Mouse (Mus musculus): ENCODE measurements around the gene Map2k6. TPM values are rescaled to one million over a fixed set of nuclear protein-coding genes. Genes with fewer than 3 reads are reported as not detected.
A peak's percentile ranks its signal among the peaks of the same experiment; 100 is the strongest.

Map2k6 gene
- polyA plus RNA-seq, 1 experiment: 3.5 TPM

DNA sequence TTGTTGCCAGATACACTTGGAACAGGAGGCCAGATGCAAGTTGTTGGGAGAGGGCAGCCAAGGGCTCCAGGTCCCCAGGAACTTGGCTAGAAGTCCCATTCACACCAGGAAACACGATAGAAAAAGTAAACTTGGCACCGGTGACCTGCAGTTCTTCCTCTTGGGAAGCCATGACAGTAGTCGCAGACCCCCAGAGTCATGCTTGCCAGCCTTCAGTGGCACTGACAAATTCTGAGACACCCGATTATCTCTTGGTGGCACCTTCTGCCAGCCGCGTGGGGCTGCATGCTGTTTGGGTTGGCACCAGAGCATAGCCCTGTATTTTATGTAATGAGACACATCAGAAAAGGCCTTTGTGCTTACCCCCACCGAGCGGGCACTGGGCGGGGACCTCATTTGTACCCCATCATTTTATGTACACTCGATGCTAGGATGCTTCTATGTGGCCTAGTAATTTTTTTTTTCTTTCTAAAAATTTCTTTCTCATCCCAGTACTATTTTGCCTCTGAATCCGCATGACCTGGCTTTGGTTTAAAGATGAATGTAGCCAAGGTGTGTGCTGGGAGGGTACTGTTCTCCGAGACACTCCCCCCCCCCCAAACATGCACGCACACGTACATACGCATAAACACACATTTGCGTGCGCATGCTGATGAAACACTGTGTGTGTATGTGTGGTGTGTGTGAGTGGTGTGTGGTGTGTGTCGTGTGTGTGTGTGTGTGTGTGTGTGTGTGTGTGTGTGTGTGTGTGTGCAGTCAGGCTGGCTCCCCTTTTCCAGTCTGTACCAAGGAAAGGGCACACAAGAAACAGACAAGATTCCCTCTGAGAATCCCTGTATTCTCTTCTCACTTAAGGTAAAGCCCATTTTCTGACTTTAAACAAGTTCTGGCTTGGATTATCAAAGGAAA, 79.3 kb downstream of the Map2k6 start:
- 30% methylated on average over 18 of the region's 18 CpGs for WGBS
- no peak for DNase-seq (ENCODE audit: low read depth, low spot score)

DNA sequence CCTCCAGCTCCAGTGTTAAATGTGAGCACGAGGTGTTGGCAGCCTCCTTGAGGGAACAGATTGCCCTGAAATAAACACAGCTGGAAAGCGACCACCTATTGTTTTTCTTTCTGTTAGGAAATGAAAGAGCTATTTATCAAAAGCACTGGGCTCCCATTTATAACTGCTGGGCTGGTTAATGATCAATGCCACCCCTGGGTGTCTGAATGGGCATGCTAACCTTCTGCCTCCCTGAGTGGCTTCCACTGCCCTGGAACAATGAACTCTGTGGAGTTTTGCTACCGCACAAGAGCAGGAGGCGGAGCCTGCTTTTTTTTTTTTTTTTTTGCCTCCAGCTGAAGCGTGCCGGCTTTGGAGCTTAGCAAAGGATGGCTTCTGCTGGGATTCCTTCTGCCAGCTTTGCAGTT, 80.1 kb downstream of the Map2k6 start:
- peak; percentile 60 for DNase-seq (ENCODE audit: low read depth, low spot score)

DNA sequence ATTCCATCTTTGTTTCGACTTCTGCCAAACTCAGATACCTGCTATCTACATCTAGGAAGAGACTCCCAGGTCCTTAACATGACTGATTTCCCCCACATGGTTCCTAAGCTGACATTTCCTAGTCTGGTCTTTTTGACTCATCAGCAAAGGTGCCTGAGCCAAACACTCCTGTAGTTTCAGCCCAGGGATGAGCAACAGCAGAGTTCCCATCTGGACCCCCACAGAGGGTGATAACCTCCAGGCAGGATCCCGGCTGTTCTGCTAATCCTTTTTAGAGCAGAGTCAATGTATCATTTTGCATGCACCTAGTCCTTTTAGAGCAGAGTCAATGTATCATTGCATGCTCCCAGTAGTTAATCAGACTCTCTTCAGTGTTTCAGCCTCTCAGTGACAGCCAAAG, 82.5 kb downstream of the Map2k6 start:
- DNase-seq (ENCODE audit: low read depth, low spot score): no peak
- 93% methylated on average over 2 of the region's 2 CpGs for WGBS

More for the DNA sequence above, 80.1 kb downstream of the Map2k6 start:
- 2% methylated on average over 6 of the region's 6 CpGs for WGBS

DNA sequence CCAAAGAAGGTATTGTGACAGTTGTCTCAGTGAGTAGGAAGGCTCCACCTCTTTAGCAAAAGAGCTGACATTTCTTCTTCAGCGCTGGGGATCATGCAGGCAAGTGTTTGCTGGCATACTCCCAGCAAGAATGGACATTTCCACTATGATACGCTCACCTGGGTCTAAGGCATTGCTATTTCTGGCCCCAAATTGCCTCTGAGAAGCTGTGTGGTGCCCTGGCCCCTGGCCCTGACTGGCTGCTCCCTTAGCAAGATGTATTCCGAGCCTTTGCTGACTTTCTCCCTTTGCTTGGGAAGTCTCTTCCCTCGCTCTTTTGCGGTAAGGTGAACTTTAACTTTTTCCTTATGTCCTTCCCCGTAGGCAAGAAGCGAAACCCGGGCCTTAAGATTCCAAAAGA, 83.3 kb downstream of the Map2k6 start:
- no peak for DNase-seq (ENCODE audit: low read depth, low spot score)
- WGBS: 72% methylated on average over 8 of the region's 8 CpGs

DNA sequence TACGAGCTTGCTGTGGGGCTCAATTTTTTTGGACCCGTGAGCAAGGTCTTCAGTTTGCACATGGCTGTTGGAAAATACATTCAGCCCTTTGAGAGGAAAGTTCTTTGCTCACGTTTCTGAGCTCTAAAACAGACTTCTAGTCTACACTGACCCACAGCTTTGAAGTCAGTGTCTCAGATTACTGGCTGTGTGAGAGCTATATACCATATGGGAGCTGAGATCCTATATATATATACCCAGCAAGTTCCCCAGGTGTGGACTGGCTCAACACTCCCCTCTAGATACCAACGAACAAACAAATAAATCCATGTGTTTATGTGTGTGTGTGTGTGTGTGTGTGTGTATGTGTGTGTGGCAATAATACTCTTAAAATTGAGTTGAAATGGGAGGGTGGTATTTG, 83.7 kb downstream of the Map2k6 start:
- 60% methylated on average over 4 of the region's 4 CpGs for WGBS
- DNase-seq (ENCODE audit: low read depth, low spot score): no peak

DNA sequence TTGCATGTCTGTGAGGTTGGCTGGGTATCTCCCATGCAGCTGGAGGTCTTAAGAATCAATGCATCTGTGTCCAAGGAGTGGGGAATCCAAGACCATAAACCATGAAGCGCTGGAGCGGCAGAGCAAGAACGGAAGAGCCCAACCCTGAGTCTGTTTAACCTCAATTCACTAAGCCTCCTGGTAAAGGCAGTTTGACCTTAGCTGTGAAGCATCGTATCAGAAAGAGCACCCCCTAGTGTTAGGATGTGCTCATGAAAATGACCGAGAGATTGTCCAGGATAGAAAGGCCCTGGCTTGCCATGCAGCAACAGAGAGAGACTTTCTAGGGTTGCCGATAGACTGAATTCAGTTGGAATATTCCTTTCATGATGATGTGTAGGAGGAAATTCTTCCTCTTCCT, 84.2 kb downstream of the Map2k6 start:
- DNase-seq (ENCODE audit: low read depth, low spot score): peak; percentile 64
- WGBS: 9% methylated on average over 6 of the region's 6 CpGs

DNA sequence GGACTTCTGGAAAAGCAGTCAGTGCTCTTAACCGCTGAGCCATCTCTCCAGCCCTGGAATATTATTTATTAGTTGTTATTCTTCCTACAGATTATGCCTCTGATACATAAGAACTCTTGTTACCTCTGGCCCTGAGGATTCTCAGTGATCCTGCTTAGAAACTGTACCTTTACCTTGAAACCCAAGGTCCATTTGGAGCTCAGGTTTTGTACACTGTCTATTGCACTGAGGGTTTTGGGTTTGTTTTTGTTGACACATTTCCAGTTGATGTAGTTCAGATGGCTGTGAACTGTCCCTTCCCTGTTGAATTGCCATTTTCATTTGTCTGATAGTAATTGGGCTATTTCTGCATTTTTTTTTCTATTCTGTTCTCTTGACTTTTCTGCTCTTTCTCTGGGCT, 85.5 kb downstream of the Map2k6 start:
- DNase-seq (ENCODE audit: low read depth, low spot score): no peak

DNA sequence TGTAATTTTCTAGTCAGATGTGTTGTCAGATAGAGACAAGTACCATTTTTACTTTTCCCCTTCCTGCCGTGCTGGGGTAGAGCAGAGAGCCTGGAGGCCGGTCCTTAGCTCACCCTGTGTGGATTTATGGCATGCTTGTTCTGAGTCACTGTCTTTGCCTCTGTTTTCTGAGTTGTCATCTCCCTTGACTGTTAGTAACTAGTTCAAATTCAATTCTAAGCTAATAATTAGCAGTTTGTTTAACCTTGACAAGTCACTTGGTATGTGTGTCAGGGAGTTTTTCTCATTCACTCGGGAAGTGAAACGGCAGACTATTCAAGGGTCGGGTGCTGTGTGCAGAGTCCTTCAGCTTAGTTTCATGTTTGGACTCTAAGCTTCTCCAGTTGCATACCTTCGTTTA, 86.2 kb downstream of the Map2k6 start:
- WGBS: 66% methylated on average over 6 of the region's 6 CpGs
- DNase-seq (ENCODE audit: low read depth, low spot score): no peak

More for the DNA sequence above, 85.5 kb downstream of the Map2k6 start:
- 97% methylated on average over 1 of the region's 1 CpGs for WGBS

DNA sequence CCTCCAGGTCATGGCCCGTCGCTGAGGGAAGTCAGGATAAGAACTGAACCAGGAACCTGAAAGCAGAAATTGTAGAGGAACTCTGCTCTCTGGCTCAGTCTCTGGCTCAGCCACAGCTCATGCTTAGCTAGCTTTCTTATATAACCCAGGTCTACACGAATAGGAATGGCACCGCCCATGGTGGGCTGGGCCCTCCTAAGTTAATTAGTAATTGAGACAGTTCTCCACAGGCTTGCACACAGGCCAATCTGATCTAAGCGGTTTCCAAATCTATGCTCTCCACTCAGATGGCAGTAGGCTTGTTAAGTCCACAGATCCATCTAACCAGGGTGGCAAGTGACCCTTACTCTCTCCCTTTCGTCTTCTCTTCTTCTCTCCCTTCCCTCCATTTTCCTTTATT, 88.9 kb downstream of the Map2k6 start:
- 81% methylated on average over 6 of the region's 6 CpGs for WGBS

DNA sequence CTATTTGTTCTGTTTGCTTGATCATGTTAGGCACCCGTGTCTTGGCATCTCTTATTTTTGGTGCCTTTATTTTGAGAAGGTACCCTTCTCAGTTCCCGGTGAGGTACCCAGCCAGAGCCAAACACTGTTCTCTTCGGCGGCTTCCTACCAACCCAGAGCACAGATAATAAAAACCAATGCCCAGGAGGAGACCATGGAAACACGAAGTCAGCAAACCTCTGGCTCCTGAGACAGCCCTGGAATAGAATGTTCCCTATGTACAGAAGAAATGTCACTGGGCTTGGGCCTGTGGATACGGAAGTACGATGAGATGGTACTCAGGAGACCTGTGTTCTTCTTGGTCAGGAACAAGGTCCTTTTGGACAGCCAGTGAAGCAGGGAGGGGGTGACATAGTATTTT, 89.4 kb downstream of the Map2k6 start:
- DNase-seq (ENCODE audit: low read depth, low spot score): no peak

More for the DNA sequence above, 88.9 kb downstream of the Map2k6 start:
- DNase-seq (ENCODE audit: low read depth, low spot score): no peak

DNA sequence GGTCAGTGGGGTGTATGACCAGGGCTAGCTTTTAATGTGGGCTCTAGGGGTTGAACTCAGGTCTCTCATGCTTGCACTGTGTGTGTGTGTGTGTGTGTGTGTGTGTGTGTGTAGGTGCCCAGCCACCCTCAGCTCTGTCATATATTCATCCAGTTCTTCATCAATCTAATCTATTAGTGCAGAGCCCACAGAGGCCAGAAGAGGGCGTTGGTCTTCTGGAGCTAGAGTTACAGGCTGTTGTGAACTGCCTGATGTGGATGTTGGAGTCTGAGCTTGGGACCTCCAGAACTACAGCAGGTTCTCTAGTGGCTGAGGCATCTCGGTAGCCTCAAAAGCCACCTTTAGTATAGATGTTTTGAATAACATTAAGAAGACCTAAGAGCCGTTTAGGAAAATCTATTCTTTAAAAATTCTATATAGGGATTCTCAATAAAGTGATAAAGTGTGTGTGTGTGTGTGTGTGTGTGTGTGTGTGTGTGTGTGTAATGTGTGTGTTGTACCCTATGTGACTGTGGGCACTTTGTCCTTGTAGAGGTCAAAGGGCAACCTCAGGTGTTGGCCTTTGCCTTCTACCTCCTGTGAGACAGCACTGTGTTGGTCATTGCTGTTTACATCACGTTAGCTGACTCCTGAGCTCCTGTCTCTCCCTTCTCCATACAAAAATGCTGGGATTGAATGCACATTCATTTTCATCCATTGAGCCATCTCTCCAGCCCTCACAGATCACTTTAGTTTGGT, 96.6 kb downstream of the Map2k6 start:
- no peak for DNase-seq (ENCODE audit: low read depth, low spot score)
- WGBS: 78% methylated on average over 4 of the region's 4 CpGs

More for the DNA sequence above, 89.4 kb downstream of the Map2k6 start:
- WGBS: 91% methylated on average over 7 of the region's 7 CpGs

DNA sequence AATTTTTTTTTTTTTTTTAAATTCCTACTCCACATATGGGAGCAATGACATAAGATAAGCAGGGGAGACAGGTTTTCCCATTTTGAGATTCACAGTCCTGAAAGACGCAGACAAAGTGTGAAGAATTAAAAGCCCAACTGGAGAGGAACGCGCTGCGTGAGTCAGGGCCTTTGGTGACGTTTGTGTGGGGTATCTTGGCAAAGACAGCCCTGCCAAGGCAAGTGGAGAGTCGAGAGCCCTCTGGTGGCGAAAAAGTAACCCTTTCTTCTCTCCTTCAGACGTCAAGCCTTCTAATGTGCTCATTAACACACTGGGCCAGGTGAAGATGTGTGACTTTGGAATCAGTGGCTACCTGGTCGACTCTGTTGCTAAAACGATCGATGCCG, 97.1 kb downstream of the Map2k6 start:
- DNase-seq (ENCODE audit: low read depth, low spot score): no peak
- WGBS: 51% methylated on average over 12 of the region's 12 CpGs

DNA sequence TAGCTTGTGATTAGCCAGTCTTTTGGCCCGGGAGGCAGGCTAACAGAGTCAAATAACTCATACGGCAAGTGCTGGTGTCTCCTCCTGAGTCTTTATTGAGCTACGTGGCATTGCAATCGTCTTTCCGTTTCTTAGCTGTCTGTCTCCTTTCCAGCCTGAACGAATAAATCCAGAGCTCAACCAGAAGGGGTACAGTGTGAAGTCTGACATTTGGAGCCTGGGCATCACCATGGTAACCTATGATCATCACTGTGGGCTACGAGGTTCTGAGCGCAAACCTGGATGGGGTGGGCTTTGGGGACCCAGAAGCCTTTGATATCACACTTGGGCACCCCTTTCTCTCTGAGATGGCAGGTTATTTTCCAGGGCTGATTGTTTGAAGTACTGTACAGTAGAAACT, 98.8 kb downstream of the Map2k6 start:
- 89% methylated on average over 8 of the region's 8 CpGs for WGBS
- no peak for DNase-seq (ENCODE audit: low read depth, low spot score)

DNA sequence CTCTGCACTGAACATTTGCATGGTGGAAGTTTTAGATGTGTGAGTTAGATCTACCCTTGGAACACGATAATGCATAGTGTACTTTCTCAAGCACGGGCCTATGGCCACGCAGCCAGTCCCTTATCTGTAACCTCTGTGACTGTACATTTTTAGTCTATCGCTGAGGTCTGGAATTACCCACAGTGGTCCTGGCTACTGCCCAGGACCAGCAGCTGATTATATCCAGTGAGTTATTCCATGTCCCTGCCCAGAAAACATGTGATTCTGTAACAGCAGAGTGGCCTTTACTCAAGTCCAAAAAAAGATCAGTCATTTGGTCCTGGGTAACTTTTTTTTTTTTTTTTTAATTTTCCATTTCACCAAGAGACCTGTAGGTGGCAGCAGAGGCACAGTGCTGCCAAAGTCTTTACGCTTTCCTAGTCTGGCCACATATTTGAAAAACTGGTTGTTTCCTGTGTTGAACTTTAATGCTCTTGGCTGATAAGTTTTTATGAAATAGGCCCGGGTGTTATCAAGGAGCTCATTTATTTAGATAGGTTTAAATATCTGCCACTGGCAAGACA, 99.8 kb downstream of the Map2k6 start:
- WGBS: 50% methylated on average over 6 of the region's 6 CpGs
- no peak for DNase-seq (ENCODE audit: low read depth, low spot score)

DNA sequence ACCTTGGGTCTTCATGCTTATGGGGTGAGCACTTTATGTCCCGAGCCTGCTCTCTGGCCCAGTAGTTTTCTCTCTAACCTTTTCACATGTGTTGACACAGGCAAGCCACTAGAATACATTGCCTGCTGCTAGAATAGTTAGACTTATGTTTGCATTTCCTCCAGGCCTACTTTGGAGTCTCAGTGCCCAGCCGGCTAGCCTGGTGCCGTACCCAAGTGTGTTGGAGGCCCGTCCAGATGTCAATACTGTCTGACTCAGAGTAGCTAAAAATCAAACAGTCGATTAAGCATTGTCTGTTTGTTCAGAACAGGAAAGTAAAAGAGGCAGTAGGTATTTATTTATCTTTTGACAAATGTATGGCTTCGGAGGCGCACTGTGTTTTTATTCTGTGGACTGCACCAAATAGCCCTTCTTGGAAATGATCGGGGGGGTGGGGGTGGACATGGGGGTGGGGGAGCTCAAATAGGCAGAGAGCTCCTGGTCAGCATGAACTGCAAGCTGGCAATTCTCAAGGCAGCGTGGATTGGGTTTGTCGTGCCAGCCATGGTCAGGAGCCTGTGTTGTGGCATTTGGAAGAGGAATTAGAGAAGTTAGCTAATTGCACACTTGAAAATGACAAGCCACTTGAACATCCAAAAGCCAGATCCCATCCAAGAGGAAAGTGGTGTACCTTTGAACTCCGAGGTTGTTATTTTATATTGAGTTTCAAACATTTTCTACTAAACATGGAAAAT, 104.2 kb downstream of the Map2k6 start:
- DNase-seq (ENCODE audit: low read depth, low spot score): no peak
- WGBS: 79% methylated on average over 11 of the region's 11 CpGs

DNA sequence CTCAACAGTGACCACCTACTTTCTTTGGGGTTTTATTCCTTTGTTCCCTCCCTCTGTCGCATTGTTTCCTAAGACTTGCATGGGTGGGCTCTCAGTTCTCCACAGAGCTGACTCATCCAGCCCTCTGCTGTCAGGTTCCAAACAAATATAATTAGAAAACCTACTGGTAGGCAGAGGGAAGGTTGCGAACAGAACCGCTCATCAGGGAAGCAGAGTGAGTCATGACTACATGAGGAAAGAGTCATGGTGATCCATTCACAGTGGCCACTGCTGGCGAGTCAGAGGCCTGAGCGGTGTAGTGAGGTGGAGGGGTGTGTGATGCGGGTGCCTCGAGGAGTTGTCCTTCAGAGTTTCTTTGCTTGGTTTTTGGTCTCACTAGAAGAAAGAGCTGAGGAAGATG, 112.5 kb downstream of the Map2k6 start:
- 87% methylated on average over 7 of the region's 7 CpGs for WGBS
- no peak for DNase-seq (ENCODE audit: low read depth, low spot score)

DNA sequence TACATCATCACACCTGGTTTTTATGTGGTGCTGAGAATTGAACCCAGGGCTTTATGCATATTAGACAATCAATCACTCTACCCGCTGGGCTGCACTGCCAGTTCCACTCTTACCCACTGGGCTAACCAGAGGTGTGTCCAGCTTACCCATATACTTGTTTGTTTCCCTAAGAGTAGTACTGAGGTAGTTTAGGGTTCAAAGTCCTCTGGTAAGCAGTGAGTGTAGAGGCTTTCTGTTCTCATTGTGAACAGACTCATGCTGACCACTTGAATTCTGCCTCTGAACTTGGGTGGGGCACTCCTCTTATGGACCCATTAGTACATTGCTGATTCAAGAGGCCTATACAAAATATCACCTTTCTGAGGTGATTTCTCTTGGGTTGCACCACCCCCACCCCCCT, 119.7 kb downstream of the Map2k6 start:
- 95% methylated on average over 1 of the region's 1 CpGs for WGBS

DNA sequence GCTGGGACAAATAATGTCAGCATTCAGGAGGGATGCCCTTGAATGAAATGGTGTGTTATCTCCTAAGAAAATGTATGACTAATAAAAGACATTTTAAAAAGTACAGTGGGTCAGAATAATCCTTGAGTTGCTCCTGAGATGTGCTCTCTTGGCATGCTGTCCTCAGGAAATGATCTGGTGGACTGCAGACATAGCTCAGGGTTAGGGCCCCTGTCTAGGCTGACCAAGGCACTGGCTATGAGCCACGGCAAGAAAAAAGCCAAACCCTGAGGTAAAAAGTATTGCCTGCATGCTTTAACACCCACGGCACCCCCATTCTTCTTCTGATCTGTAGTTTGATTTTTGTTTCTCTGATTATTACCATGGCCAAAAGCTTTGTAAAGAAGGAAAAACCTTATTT, 124.0 kb downstream of the Map2k6 start:
- DNase-seq (ENCODE audit: low read depth, low spot score): no peak
- WGBS: 94% methylated on average over 2 of the region's 2 CpGs

More for the DNA sequence above, 119.7 kb downstream of the Map2k6 start:
- no peak for DNase-seq (ENCODE audit: low read depth, low spot score)

DNA sequence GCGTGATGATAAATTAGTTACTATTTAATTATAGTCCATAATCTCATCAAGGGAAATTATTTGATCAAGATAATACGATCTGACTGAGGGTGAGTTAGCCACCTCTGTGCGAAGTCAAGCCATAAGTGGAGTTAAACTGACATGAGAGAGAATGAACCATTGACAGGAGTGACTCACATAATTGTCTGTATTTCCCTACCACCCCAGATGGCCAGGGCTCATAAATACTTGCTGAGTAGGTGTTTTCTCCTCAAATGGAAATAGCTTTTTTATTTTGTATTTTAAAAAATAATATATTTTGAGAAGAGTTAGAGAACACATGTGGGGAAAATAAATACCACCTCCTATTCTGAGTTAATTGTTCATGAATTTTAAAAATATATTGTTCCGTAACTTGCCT, 127.2 kb downstream of the Map2k6 start:
- WGBS: 94% methylated on average over 4 of the region's 4 CpGs
- DNase-seq (ENCODE audit: low read depth, low spot score): no peak

DNA sequence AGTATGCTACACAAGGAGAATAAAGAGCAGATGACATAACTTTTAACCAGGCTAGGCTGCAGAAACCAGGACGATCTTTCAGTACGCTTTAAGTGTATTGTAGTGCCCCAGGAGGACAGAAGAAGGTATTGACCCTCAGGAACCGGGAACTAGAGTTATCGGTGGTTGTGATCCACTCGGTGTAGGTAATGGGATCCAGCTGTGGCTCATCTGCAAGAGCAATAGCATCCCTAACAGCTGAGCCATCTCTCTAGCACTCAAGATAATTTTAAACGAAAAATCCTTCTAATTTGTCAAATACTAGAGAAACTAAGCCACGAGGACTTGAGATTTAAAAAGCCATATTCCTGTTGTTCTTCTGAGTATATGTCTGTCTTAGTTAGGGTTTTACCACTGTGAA, 132.2 kb downstream of the Map2k6 start:
- DNase-seq (ENCODE audit: low read depth, low spot score): no peak
- WGBS: 67% methylated on average over 7 of the region's 7 CpGs
